Mouse (Mus musculus): Measurements from ENCODE around the gene Spink2.

DNA sequence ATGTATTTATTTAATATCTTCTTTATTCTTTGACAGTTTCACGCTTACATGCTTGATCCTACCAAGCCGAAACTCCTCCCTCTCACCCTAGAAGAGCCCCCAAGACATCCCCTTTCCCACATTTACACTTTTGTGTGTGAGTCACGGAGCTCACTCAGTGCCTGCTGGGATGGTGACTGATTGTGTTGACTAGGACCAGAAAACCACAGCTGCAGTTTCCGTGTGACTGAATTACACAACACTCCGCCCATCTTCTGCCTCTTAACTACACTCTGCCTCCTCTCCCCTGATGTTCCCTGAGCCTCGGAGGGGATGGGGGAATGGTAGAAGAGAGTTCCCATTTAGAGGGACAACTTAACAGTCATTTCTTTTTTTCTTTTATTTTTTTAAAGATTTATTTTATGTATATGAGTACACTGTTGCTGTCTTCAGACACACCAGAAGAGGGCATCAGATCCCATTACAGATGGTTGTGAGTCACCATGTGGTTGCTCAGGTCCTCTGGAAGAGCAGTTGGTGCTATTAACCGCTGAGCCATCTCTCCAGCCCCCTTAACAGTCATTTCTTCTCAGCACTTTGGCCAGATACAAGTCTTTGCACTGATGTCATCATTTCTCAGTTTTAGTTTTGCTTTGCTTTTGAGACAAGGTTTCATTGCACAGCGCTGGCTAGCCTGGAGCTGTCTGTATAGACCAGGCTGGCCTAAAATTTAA, 41.0 kb upstream of the Spink2 start:
- TF ChIP-seq CTCF (IDR thresholded peaks at IDR 0.05; ENCODE audit: low read depth) (no peak), EP300 (optimal IDR thresholded peaks at IDR 0.05) (no peak)
